Mouse (Mus musculus): Measurements from ENCODE around the gene Slc26a1.
A peak's percentile ranks its signal among the peaks of the same experiment; 100 is the strongest.

Gene Slc26a1

DNA sequence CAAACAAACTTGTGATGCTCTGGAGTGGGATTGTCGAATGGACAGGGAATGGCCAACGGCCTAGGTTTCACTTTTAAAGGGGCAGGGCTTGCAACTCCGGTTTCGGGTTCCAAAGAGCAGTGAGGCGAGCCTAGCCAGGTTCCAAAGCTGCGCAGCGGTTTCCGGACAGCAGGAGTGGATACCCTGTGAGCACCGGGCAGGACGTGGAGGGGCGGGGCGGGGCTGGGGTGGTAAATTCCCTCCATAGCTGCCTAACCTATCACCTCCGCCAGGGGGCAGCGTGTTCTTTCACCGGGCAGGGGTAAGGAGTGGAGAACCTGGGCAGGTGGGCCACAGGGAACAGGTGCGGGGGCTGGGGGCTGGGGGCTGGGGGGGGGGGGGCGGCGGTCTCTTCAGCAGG, 16.9 kb upstream of the Slc26a1 start, which contains the start of gene Fgfrl1:
TSS of gene Fgfrl1 (plus strand) at position 112 of the 400 bp plus-strand sequence.
- no peak for DNase-seq (ENCODE audit: extremely low read depth, low read depth, low spot score)

- no peak for DNase-seq (ENCODE audit: extremely low read depth, low read depth, low spot score)
These were observed 15.8 kb upstream of the Slc26a1 start for GRCm38 (mm10) chr5:108691152-108691551.

- no peak for DNase-seq (ENCODE audit: extremely low read depth, low read depth, low spot score)
These were observed 13.7 kb upstream of the Slc26a1 start for GRCm38 (mm10) chr5:108689091-108689490.

DNA sequence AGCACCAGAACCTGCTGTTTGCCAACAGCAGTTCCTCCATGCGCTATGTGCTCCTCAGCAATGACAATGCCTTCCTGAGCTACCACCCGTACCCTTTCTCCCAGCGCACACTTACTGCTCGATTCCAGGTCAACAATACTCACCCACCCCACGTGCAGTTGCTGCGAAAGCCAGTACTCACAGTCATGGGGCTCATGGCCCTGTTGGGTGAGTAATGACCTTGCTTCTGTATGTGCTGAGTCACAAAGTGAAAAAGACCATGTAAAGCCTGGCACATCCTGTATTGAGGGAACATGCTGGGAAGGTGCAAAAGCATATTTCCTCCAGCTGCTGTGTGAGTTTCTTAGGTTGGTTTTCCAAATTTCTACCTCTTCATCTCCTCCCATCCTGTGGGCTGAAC, 5.5 kb upstream of the Slc26a1 start:
- no peak for DNase-seq (ENCODE audit: extremely low read depth, low read depth, low spot score)

DNA sequence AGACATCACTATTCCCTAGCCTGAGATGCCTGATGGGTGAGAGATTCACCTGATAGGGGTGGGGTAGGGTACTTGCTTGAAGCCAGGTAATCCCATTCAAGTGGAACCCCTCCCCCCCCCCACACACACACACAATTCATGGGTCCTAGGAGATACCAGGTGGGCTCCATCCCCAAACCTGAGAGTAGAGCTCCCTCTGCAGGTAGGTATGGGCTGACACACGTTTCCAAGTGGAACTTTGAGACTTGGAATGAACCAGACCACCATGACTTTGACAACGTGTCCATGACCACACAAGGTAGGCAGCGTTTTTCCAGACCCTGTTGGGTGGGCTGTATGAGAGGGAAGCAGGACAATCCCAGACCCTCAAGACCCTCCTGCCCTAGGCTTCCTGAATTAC, 4.5 kb upstream of the Slc26a1 start:
- no peak for DNase-seq (ENCODE audit: extremely low read depth, low read depth, low spot score)

DNA sequence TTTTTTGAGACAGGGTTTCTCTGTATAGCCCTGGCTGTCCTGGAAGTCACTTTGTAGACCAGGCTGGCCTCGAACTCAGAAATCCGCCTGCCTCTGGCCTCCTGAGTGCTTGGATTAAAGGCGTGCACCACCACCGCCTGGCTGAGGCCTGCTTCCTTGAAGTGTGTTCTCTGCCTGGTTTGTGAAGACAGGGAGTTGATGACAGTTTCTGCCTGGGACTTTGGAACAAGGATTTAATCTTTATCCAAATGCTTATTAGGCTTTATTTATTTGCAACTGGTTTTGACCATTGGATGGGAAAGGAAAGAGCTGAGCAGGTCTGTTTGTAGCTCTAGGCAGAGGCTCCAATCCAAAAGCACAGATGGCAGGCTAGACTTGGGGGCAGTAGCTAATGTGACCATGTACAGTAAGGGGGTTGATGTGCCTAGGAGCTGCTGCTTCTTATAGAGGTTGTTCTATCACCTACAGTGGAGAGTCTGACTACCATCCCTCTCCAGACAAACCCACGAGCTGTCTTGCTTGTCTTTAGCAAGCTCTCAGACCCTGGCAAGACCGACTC, 3.0 kb upstream of the Slc26a1 start:
- DNase-seq (ENCODE audit: extremely low read depth, low read depth, low spot score), result no peak

DNA sequence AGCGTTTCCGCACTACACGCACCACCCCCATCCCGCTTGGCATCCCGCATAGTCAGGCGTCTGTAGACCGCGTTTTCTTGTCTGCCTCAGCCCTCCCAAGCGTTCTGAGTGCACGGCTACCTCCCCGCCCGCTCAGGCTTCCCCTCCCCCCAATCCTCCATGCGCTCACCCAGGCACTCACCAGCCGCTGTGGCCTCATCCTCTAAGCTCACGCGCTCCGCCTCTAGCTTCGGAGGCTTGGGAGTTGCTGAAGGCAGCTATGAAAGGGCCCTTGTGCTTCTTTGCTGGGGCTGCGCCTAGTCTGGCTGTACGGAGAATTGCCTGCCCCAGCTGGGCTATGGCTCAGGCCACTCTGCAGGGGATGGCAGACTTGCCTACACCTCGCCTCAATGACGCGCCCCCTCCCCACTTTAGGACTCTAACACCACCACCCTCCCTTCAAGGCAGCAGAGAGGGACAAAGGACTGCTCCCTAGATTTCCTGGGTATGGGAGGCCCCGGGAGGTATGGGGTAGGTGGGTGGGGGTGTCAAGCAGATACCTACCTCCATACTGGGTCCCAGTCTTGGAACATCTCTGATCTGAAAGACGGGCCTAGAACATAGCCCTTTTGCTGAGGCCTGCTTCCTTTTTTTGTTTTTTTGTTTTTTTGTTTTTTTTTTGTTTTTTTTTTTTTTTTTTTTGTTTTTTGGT, 2.4 kb upstream of the Slc26a1 start:
- DNase-seq (ENCODE audit: extremely low read depth, low read depth, low spot score), result no peak

- DNase-seq (ENCODE audit: extremely low read depth, low read depth, low spot score), result no peak
These were observed 1.6 kb upstream of the Slc26a1 start for GRCm38 (mm10) chr5:108676772-108677498.

- DNase-seq (ENCODE audit: extremely low read depth, low read depth, low spot score), result no peak
These were observed 745 bp downstream of the Slc26a1 start for GRCm38 (mm10) chr5:108674624-108675023.

- DNase-seq (ENCODE audit: extremely low read depth, low read depth, low spot score), result no peak
These were observed 3.6 kb downstream of the Slc26a1 start for GRCm38 (mm10) chr5:108671757-108672156.

DNA sequence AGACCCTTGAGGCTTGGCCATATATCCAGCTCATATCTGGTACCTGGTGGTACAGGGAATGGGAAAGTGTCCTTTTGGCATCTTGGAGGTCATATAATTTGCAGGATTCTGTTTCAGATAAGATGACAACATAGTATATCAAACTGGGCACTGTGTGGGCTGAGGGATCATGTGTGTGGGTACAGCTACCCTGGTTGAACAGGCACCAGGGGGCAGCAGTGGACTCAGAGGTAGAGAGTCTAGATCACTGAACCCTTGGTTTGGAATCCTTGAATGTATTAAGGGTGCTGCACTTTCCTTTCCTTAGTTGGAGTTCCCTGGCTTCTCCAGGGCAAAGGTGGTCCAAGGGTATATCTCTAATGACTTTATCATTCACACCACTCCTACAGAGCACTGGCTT, 4.6 kb downstream of the Slc26a1 start:
- DNase-seq (ENCODE audit: extremely low read depth, low read depth, low spot score), result no peak

DNA sequence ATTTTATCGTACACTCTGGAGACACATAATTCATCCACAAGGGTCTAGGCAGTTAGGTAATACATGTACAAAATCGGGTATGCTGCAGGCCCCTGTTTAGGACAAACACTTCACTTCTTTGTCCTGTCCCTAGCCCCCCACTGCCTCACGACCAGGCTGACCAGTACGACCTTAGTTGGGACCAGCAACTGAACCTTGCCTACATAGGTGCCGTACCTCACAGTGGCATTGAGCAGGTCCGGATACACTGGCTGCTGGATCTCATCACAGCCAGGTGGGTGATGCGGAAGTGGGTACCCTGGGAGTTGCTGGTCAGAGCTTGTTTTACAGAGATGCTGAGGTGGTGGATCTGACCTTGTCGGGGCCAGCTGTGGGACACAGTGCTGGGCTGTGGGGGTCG, 5.4 kb downstream of the Slc26a1 start:
- no peak for DNase-seq (ENCODE audit: extremely low read depth, low read depth, low spot score)

DNA sequence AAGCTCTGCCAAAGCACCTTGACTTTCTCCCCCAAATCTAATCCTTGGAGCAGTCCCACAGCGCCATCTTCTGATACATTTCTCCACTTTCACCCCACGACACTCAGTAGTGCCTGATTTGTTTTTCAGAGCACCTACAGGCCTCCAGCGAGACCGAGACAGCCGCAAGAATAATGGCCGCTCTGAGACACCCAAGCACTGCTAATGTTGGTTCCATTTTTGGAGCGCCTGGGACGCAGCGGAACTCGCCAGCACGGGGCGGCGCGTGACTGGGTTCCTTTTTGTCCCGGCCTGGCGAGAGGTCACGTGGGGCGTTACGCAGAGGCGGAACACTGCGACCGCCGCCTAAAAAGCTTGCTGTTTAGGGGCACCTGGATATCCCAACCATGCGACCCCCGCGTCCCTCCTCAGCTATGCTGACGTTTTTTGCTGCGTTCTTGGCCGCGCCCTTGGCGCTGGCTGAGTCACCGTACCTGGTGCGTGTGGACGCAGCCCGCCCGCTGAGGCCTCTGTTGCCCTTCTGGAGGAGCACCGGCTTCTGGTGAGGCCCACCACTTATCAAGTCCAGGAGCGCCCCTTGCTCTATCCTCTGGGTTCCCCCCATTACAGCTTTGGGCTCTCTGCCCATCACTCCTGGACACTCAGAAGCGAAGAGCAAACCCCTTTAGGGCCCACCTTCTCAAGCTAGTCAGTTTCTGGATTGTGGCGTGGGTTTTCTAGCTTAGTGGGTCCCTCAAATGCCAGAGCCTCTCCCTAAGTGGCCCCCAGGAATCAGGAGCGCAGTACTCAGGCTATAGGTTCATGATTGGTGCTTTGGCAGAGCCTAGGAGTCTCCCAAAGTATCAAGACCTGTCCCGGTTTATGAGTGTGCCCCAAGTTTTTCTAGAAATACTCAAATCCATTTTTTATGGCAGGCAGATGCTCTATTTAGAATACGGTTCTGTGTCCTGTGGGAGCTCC, 6.1 kb downstream of the Slc26a1 start, which contains the start of gene Dgkq:
TSS of gene Dgkq (minus strand) at position 696 of the 960 bp plus-strand sequence.
- DNase-seq (ENCODE audit: extremely low read depth, low read depth, low spot score), result peak; percentile 28

DNA sequence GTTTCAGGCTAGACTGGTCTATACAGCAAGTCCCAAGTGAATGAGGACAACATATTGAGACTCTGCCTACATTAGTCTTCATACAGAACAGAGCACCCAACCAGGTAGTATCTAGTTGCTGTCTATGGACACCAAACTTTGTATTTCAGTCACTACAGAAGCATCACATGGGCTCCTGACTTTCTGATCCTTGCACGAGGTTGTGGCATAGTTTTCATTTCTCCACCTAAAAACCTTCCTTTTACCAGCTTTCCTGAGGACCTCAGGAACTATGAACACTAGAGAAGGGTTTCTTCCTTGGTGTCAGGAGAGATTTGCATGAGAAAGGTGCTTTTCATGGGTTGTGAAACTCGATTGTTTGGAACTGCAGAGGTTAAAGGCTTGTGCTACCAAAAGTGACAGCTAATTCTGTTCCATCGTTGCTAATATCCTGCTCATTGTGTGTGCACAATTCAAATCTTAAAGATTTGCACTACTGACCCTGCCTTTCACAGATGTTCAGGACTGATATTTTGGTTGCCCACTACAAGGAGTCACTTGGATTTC, 6.9 kb downstream of the Slc26a1 start:
- DNase-seq (ENCODE audit: extremely low read depth, low read depth, low spot score), result no peak

DNA sequence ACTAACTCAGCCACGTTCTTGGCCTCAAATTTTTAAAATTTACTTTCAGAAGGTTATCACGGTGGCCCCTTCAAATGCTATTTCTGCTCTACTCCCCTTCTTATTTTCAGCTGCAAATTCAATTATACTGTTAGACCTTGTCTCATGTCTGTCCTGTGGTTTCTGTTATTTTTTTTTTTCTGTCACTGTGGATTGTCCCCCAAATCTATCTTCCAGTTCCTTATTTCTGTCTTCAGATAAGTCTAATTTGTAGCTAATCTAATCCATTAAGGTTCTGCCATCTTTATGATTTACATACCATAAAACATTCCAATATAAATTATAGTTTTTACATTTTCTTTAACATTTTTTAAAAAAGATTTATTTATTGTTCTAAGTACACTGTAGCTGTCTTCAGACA, 8.0 kb downstream of the Slc26a1 start:
- DNase-seq (ENCODE audit: extremely low read depth, low read depth, low spot score), result no peak

- no peak for DNase-seq (ENCODE audit: extremely low read depth, low read depth, low spot score)
These were observed 10.3 kb downstream of the Slc26a1 start for GRCm38 (mm10) chr5:108665066-108665465.

GRCm38 (mm10) chr5:108662772-108663171, 12.6 kb downstream of the Slc26a1 start:
- peak; percentile 79 for DNase-seq (ENCODE audit: extremely low read depth, low read depth, low spot score)

DNA sequence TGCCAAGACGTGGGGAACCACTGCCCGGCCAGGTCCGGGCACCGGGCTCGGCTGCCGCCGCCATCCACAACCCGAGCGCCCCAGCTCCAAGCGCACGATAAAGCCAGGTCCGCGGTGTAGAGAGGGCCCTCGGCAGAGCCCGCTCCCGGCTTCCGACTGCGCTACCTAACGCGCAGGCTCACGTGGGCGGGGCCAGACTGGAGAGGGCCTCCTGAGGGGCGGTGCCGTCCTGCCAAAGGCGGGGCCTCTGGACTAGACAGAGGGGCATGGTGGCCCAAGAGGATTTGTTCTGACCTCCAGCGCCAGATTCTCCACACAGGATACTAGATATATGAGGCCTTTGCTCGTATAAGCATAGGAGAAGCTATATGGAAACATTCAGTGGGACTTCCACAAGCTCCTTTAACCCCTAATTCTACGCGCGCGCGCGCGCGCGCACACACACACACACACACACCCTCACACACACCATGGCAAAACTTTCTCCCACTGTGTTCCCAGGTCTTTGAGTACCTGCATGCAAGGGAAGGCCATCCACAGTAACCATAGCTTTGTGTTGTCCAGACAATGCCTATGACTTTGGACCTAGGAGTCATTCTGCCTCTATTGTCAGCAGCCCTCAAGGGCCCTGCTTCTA, 14.6 kb downstream of the Slc26a1 start:
- no peak for DNase-seq (ENCODE audit: extremely low read depth, low read depth, low spot score)

- no peak for DNase-seq (ENCODE audit: extremely low read depth, low read depth, low spot score)
These were observed 15.4 kb downstream of the Slc26a1 start, which contains the start of gene Idua for GRCm38 (mm10) chr5:108659698-108660631. Gene Idua (plus strand): TSS chr5:108660331.

Measured in fat pad, adult 2 months (tissue).